Mouse (Mus musculus): ENCODE data around the gene Parvg.

GRCm38 (mm10) chr15:84329940-84330339 lies 6.1 kb downstream of the Parvg start:
- TF ChIP-seq CTCF (IDR thresholded peaks at IDR 0.05; ENCODE audit: insufficient read depth, low read depth, low read length) (no peak), POLR2A (IDR thresholded peaks at IDR 0.05; ENCODE audit: insufficient read depth, low read depth, low read length) (no peak)
